Mouse (Mus musculus) layer of hippocampus, postnatal 25 days (tissue): ENCODE measurements at regions not wholly inside any gene's neighbourhood (a gene's known extent, or its start where the extent isn't known, plus 50 kb on each side); places are given as distances from the start of the nearest gene placed in this dataset.

Source experiments
- DNase-seq, 2 experiments: peaks; one replicate each; pipeline ENCODE4 v3.0.0; 2022; ENCODE audit warnings: mixed read lengths in 2 of 2, low spot score in 1 of 2; ENCODE audit errors: extremely low spot score in 1 of 2

- no peak for DNase-seq
Measured at GRCm38 (mm10) chr6:31211091-31211490, 187.4 kb upstream of the Mkln1 start.

- no peak for DNase-seq
Measured at GRCm38 (mm10) chr6:31211616-31212015, 186.9 kb upstream of the Mkln1 start.

GRCm38 (mm10) chr6:31212080-31212479, 186.5 kb upstream of the Mkln1 start:
- no peak for DNase-seq

GRCm38 (mm10) chr6:31212694-31213093, 185.8 kb upstream of the Mkln1 start:
- no peak for DNase-seq

- no peak for DNase-seq
Measured at GRCm38 (mm10) chr6:31213161-31213560, 185.4 kb upstream of the Mkln1 start.

GRCm38 (mm10) chr6:31215661-31216060, 182.9 kb upstream of the Mkln1 start:
- no peak for DNase-seq

GRCm38 (mm10) chr6:31216206-31217059, 182.1 kb upstream of the Mkln1 start:
- DNase-seq = peak; percentile 74 to 85

- DNase-seq = no peak
Measured at GRCm38 (mm10) chr6:31217060-31217541, 181.4 kb upstream of the Mkln1 start.

- DNase-seq = peak in 1 of 2 experiments; percentile 47
Measured at GRCm38 (mm10) chr6:31217641-31218138, 180.8 kb upstream of the Mkln1 start.

GRCm38 (mm10) chr6:31218139-31218750, 180.3 kb upstream of the Mkln1 start:
- peak; percentile 59 to 70 for DNase-seq

GRCm38 (mm10) chr6:31218880-31219279, 179.7 kb upstream of the Mkln1 start:
- DNase-seq = no peak

- DNase-seq = no peak
Measured at GRCm38 (mm10) chr6:31219736-31220135, 178.8 kb upstream of the Mkln1 start.

GRCm38 (mm10) chr6:31220184-31220931, 178.2 kb upstream of the Mkln1 start:
- peak; percentile 49 to 53 for DNase-seq

GRCm38 (mm10) chr6:31221490-31221889, 177.0 kb upstream of the Mkln1 start:
- no peak for DNase-seq

GRCm38 (mm10) chr6:31222024-31222579, 176.4 kb upstream of the Mkln1 start:
- no peak for DNase-seq

- no peak for DNase-seq
Measured at GRCm38 (mm10) chr6:31227406-31227805, 171.1 kb upstream of the Mkln1 start.

GRCm38 (mm10) chr6:31228061-31228460, 170.5 kb upstream of the Mkln1 start:
- no peak for DNase-seq

- DNase-seq = no peak
Measured at GRCm38 (mm10) chr6:31231821-31232220, 166.7 kb upstream of the Mkln1 start.

GRCm38 (mm10) chr6:31233252-31233993, 165.1 kb upstream of the Mkln1 start:
- peak in 1 of 2 experiments; percentile 10 for DNase-seq

- no peak for DNase-seq
Measured at GRCm38 (mm10) chr6:31240051-31240450, 158.5 kb upstream of the Mkln1 start.
